Mouse (Mus musculus) gastrocnemius, postnatal 10 days (tissue): ENCODE measurements around the gene Pecam1. TPM values are rescaled to one million over a fixed set of nuclear protein-coding genes. Genes with fewer than 3 reads are reported as not detected.
"Not testable (repeated sequence)": the region's sequence is repeated elsewhere in the genome, so short reads cannot be mapped to it uniquely, and the experiment has no call there.

Experiments used
- DNase-seq: peaks from one replicate; pipeline ENCODE4 v3.0.0; 2021; ENCODE audit warnings: mixed read lengths
- long read RNA-seq, 2 experiments: library from polyadenylated mRNA; stranded (forward); transcript quantifications; one replicate each; pipeline ENCODE4 v2.0.0; 2021
- total RNA-seq, 2 experiments: library from RNA; stranded (reverse); gene quantifications; 2 replicates each; pipeline ENCODE4 v1.2.3; 2021

Gene Pecam1
- 100 to 1,000 TPM; 104 to 118 TPM for total RNA-seq
- long read RNA-seq, experiment 1, transcript Pecam1-203 (14 exons, 3,233 nt) = major isoform, 33 of 95 reads
- long read RNA-seq, experiment 1, transcript Pecam1-202 (15 exons, 3,283 nt) = minor isoform, 27 of 95 reads
- long read RNA-seq, experiment 1, transcript Pecam1-204 (16 exons, 3,441 nt) = minor isoform, 9 of 95 reads
- long read RNA-seq, experiment 1, partial matches to known transcripts = 4 of 95 reads
- long read RNA-seq, experiment 1, other reads (novel, unspliced or antisense) = 20 of 95 reads
- long read RNA-seq, experiment 2, transcript Pecam1-204 (16 exons, 3,441 nt) = minor isoform, 15 of 65 reads
- long read RNA-seq, experiment 2, transcript Pecam1-202 (15 exons, 3,283 nt) = major isoform, 18 of 65 reads
- long read RNA-seq, experiment 2, transcript Pecam1-203 (14 exons, 3,233 nt) = minor isoform, 16 of 65 reads
- long read RNA-seq, experiment 2, partial matches to known transcripts = 4 of 65 reads
- long read RNA-seq, experiment 2, other reads (novel, unspliced or antisense) = 12 of 65 reads

GRCm38 (mm10) chr11:106750121-106750751 lies at the start of gene Pecam1:
TSS of gene Pecam1 (minus strand) at chr11:106750628.
- no peak for DNase-seq

- no peak for DNase-seq
Observed at GRCm38 (mm10) chr11:106795679-106796078, 45.3 kb upstream of the Pecam1 start.

- no peak for DNase-seq
Observed at GRCm38 (mm10) chr11:106793846-106794245, 43.4 kb upstream of the Pecam1 start.

GRCm38 (mm10) chr11:106789649-106790048 lies 39.2 kb upstream of the Pecam1 start:
- no peak for DNase-seq

GRCm38 (mm10) chr11:106788775-106789459 lies 38.5 kb upstream of the Pecam1 start, which contains the start of the genes Ddx5 and Cep95:
TSS of gene Ddx5 (minus strand) at chr11:106789185.
TSS of gene Cep95 (plus strand) at chr11:106789252.
- peak; percentile 93 for DNase-seq

DNA sequence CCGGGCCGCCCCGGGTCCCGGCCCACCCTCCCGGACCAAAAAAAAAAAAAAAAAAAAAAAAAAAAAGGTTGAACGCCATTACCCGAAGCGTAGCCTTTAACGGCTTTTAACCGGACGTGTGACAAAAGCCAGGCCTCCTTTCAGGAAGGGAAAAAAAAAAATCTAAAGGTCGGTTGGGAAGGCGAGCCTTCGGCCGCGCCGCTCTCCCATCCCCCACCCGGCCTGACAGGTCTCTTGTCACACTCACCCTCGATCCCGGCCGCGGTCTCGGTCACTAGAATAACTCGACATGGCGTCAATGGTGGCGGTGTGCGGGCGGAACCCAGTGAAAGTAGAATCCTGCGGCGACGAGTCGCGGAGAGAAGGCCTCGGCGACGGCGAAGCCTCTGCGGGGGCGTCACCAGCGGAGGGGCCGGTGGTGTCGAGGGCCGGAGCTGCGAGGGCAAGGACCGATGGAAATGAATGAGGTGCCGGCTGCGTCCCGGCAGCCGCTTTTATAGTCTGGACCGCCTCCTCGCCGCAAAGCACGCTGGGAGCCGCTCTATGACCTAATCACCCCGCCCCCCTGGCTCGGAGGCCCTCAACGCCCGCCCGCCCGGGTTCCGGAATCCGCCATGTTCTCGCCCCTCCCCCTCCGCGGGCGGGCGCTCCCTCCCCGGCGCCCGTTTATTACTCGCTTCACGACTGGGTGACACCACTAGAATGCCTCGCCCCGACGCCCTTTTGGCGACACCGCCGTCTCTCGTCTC lies 37.8 kb upstream of the Pecam1 start:
- DNase-seq = peak; percentile 100

DNA sequence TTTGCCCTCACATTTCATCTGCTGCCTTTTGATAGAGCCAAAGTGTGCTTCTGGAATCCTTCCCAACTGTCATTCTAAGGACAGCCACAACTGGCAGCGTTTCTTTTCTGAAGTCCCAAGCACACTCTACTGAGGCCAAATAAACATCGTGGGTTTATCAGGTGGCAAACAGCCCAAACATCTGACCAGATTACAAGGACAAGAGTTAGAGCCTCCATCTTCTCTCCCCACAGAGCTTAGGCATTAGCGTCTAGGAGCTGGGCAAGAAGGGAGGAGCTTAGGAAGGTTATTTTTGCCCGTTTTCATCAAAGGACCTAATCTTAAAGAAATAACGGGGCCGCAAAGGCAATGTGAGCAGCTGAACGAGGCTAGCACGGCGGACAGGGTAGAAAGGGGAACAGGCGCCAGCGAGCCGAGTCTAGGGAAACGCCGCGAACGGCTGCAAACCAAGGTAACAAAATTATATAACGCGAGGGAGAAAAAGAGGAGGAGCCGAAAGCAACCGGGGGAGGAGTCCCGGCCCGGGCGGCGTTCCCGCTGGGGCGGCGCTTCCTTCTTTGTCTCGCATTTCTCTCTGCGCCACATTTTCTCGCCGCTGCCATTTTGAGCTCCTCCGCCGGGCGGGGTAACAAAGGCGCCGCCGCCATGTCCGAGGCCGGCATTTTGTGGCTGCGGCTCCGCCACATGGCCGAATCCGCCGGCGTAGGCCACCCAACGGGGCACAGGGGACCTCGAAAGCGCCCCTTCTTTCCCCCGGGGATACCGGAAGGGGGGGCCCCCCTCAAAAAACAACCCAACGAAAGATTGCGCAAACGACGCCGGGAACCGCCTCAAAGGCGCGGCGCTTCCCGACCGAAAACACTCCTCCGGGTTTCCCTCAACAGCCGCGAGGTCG lies 37.0 kb upstream of the Pecam1 start:
- peak; percentile 96 for DNase-seq

DNA sequence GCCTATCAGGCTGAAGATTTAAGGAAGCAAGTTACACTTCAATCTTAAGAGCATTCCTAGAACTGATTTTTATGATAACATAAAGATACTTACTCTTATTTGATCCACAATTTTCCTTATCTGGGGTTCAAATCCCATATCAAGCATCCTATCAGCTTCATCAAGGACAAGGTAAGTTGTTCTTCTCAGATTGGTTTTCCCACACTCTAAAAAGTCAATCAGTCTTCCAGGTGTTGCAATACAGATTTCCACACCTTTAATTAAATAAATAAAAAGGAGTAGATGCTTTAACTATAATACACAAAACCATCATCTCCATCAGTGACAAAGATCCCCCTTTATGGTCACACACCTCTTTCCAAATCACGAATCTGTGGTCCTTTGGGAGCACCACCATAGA lies 34.6 kb upstream of the Pecam1 start:
- DNase-seq = no peak

DNA sequence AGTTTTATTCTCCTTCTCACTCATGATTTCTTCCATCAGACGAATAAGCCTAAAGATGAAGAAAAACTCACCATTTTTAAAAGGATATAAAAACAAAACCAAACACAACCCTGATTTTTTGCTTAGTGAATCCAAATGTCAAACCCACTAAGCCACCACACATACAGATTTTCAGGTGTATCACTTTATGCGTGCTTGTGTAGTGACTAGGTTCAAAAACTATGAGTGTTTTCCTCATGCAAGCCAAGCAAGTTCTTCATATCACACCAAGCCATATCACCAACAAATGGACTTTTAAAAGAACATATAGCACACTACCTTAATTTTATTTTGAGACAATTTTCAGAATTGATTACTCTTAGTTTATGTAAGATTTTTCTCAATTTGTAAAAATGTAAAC lies 34.0 kb upstream of the Pecam1 start:
- DNase-seq = no peak

DNA sequence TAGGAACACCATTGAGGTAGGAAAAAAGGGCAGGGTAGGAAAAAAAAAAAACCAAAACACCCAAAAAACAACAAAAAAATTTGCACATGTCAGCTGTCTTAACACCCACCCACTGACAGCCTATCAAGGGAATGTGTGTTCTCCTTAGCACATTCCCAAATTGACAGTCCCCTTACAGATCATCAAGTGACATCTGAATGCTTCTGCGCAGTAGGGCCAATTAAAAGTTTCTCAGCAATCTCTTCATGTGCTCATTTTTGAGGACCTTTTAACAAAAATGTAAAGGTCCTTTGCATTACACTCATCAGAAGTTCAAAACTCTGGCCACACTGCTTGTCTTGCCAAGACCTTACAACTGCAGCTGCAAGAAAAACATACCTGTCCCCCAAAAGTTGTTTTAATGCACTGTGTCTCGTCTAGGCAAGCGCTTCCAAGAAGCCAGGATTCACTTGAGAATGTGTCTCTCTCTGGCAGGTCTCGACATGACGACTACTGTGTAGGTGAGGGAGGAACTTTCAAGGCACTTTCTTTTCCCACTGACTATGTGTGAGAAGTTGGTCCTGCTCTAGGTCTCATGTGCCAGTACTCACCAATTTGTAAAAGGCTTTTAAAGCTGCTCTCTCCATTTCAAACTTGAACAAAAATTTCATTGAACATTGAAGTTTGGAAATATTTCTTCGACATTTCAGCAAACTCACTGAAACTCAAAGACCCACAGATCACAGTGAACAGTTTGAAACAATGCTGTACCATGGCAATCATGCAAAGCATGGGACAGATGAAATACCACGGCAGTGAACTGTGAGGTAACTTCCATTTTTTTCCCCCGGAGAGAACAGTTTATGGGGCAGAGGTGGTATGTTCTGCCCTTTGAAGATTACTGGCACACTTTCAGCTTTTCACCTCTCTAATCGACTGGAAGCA lies 32.7 kb upstream of the Pecam1 start:
- no peak for DNase-seq

GRCm38 (mm10) chr11:106782271-106782670 lies 31.8 kb upstream of the Pecam1 start:
- DNase-seq = not testable (repeated sequence)

- DNase-seq = no peak
Observed at GRCm38 (mm10) chr11:106780590-106781220, 30.3 kb upstream of the Pecam1 start.

GRCm38 (mm10) chr11:106780089-106780425 lies 29.6 kb upstream of the Pecam1 start:
- no peak for DNase-seq

DNA sequence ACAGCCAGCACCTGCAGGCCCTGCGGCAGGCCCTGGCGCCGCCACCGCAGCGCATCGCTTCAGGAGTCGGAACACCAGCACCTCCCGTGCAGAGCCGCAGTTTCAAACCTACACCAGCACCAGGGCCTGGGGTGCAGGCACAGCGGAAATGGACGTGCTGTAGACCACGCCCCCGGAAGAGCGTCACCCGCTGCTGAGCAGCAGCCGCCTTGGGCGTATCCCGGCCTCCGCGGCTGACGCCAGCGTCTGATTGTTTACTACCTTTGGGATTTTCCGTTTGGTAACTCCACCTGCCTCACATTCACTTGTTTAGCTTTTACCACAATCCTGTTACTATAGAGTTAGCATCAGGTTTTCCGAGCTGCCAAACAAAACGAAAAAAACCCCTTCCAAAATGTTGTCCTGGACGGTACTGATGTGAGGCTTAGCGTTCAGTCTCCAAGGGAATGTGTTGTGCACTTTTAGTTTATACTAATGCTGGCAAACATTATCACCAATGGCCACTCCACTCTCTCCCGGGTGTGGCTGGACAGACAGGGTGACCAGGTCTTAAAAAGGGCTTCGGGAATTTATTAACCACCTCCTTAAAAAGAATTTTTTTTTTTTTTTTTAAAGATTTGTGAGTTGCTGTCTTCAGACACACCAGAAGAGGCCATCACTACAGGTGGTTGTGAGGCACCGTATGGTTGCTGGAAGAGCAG lies 29.1 kb upstream of the Pecam1 start, which contains the start of gene Polg2:
Polg2 (minus strand) TSS at position 150 of the 701 bp plus-strand sequence.
- DNase-seq = peak; percentile 88

DNA sequence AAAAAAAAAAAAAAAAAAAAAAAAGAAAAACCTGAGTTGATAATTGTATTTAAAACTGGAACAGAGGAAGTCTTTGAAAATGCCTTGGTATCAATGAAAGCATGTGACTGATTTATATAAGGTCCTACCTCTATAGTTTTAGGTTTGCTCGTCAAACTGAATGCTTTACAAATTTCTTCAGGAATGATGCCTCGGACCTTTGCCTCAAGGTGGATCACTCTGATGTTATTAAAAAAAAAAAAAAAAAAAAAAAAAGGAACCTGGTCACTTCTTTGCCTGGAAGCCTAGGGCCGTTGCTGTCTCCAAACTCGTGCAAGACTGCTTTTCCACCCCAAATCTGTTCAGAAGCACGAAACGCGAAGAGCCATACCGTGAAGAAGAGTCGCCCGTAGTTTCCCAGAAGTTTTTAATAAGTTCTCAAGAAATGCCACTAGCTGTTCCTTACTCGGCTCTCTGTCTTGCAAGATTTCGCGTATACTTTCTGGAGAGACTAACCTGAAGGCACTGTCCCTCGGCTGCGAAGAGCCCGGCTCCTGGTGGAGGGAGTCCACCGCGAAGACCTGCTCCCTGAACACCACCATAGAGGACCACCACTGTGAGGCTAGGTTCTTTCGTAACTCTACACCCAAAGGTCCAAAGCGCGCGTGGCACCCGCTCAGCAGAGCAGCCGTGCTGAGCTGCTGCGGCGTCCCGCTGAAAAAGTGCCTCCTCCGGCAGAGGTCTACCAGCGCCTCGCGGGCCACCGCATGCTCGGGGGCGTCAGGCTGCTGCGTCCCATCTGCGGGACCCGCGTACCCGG lies 28.4 kb upstream of the Pecam1 start:
- DNase-seq = no peak

DNA sequence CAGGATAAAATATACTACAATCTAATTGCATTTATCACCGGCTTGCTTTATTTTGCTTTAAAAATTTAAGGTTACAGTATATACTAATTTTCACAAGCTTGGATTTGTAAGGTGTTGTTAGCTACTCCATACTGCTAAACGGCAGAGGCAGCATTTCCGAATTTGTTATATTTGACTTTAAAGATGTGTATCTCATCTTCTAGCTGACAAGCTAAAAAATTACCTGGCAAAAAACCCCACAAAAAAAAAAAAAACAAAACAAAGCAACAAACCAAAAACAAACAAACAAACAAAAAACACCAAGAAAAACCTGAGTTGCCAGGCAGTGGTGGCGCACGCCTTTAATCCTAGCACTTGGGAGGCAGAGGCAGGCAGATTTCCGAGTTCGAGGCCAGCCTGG lies 27.7 kb upstream of the Pecam1 start:
- no peak for DNase-seq

DNA sequence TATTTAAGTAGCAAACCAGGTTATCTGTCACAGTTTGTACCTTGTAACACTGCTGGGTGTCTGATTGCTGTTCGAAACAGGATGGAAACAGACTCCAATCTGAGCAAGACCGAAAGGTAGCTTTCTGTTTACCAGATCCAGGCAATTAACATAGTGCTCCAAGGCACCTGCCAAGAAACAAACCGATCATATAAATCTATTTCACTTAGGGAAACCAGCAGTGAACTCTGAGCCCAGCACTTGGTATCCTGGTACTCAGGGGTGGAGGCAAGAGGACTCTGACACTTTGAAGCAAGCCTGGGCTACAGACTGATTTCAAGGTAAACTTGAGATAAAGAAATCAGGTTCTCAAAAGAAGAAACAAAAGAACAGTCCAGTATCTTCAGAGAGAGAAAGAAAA lies 27.0 kb upstream of the Pecam1 start:
- no peak for DNase-seq

GRCm38 (mm10) chr11:106776960-106777359 lies 26.5 kb upstream of the Pecam1 start:
- DNase-seq = no peak
